Mouse (Mus musculus): Measurements from ENCODE around the gene Stx19. TPM values are rescaled to one million over a fixed set of nuclear protein-coding genes. Genes with fewer than 3 reads are reported as not detected.

Gene Stx19
- polyA plus RNA-seq, 1 experiment from 2014 or later, result 3.5 TPM

DNA sequence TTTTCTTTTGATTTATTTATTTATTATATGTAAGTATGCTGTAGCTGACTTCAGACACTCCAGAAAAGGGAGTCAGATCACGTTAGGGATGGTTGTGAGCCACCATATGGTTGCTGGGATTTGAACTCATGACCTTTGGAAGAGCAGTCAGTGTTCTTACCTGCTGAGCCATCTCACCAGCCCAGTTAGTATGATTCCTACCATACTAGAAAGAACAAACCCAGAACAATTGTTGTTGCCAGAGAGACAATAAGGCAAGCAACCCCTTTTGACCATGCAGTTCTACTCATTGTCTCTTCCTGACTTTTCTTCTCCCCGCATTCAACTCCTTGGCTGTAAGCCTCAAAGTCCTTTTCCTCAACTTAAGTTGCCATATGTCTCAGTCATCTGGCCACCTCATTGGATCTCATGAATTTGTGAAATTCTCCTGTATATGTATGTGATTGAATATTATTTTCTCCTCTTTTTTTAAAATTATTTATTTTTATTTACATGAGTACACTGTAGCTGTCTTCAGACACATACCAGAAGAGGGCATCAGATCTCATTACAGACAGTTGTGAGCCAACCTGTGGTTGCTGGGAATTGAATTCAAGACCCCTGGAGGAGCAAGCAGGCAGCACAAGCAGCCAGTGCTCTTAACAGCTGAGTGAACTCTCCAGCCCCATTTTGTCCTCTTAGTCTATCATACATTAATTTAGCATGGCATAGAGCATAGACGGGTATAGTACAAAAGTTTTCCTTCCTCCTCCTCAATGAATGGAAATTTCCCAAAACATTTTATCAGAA, 38.2 kb downstream of the Stx19 start:
- ATAC-seq (ENCODE audit: borderline replicate concordance, extremely low read depth, low FRiP score, low TSS enrichment), result no peak
- Histone ChIP-seq H3K36me3 (no peaks in the 10 kb centered on the region), H3K9me3 (no peaks in the 10 kb centered on the region), H3K27ac (no peak overlapping the region), H3K27me3 (no peaks in the 10 kb centered on the region), H3K9ac (no peak overlapping the region), H3K4me3 (no peak overlapping the region), H3K4me1 (peaks cover 7% of the 10 kb centered on the region; the same call in 1 of the 2 replicates), H3K4me2 (no peak overlapping the region)
- 82% methylated on average over 3 of the region's 3 CpGs for WGBS

DNA sequence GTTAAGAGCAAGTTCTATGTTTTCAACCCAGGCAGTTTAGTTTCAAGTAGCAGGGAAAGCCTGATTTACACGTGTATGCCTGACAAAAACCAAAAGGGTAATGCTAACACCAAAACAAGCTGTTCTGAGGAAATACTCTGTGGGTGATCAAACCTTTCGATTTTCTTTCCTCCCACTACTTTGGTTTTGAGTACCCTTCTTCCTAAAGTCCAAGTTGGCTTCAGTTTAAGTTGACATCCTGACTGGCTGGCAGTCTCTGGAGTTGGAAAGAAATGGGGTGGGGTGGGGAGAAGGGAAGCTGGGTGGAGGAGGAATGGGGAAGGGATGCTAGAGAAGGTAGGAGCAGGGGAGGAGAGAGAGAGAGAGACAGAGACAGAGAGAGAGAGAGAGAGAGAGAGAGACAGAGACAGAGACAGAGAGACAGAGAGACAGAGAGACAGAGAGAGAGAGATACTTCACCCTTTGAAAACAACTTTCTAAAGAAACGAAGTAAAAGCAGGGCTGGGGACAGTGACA, 39.2 kb downstream of the Stx19 start:
- H3K27me3 ChIP-seq, result no peaks in the 10 kb centered on the region
- H3K9me3 ChIP-seq, result no peaks in the 10 kb centered on the region
- 6% methylated on average over 3 of the region's 3 CpGs for WGBS
- H3K36me3 ChIP-seq, result no peaks in the 10 kb centered on the region
- H3K4me2 ChIP-seq, result peak overlapping the region; percentile 82
- H3K4me3 ChIP-seq, result peak overlapping the region; percentile 69
- peak overlapping the region; percentile 86 for H3K27ac ChIP-seq
- peak; percentile 71; the same call in 1 of the 2 replicates for ATAC-seq (ENCODE audit: borderline replicate concordance, extremely low read depth, low FRiP score, low TSS enrichment)
- H3K9ac ChIP-seq, result peak overlapping the region; percentile 86
- H3K4me1 ChIP-seq, result peaks cover 7% of the 10 kb centered on the region; the same call in 1 of the 2 replicates

DNA sequence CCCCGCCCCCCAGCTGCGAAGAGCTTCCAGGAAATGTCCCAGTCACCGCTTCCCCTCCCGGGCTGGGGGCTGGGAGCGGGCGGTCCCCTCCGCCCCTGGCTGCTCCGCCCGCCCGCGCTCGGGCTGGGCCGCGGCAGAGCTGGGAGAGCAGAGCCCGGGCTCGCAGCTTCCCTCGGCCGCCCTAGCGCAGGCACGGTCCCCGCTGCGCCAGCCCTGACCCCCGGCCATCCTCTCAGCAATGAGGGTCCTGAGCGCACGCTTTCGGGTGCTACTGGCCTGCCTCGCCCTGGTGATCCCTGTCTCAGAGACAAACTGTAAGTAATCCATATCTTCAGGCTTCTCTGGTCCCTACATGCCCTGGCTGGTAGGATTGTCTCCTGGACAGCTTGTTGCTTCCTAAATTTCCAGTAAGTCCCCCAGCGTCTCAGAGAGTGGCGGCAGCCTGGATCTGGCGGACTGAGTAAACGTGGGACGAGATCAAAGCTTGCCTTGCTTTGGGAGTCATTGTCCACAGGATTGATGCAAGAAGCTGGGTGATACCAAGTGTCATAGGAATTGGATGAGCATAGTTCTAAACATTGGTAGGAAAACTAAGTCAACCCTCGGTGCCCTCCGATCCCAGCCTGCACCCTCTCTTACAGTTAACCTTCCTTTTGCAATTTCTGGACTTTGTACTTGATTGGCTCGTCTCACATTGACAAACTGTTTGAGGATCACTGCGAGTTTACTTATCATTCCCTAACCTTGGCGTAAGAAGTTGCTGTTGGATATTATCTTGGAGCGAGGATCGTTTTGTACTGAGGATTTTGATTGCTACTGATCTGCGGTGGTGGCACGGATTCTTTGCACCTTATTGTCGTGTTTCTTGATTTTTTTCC, 40.0 kb downstream of the Stx19 start, which contains the start of gene Pros1:
Gene Pros1, plus strand, starts transcription at position 117 of the 878 bp plus-strand sequence.
- peak; percentile 97 for ATAC-seq (ENCODE audit: borderline replicate concordance, extremely low read depth, low FRiP score, low TSS enrichment)
- Histone ChIP-seq H3K9ac (peak within 1 kb of the TSS; percentile 86), H3K4me1 (peaks cover 7% of the 10 kb centered on the region; the same call in 1 of the 2 replicates), H3K27me3 (no peaks in the 10 kb centered on the region), H3K4me2 (peak within 1 kb of the TSS; percentile 82), H3K9me3 (no peaks in the 10 kb centered on the region), H3K36me3 (no peaks in the 10 kb centered on the region), H3K27ac (peak within 1 kb of the TSS; percentile 86), H3K4me3 (peak within 1 kb of the TSS; percentile 69)
- 2% methylated on average over 42 of the region's 42 CpGs for WGBS

DNA sequence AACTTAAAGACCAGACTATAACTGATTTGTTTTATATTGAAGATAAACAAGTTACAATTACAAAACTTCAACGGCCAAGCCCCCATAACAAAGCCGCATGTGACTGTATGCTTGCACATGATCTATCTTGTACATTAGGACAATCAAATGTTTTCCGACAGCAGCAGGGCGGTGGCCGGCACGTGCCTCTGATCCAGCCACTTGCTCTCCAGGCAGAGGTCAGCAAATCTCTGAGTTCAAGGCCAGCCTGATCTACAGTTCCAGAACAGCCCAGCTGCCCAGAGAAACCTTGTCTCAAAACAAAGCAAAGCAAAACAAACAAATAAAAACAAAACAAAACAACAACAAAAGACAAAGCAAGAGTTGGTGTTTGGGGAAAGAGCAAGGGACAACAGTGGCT, 40.9 kb downstream of the Stx19 start:
- Histone ChIP-seq H3K4me3 (peak overlapping the region; percentile 69; the same call in 1 of the 2 replicates), H3K9me3 (no peaks in the 10 kb centered on the region), H3K27ac (no peak overlapping the region), H3K4me2 (peak overlapping the region; percentile 82), H3K27me3 (no peaks in the 10 kb centered on the region), H3K4me1 (peaks cover 7% of the 10 kb centered on the region; the same call in 1 of the 2 replicates), H3K9ac (no peak overlapping the region), H3K36me3 (no peaks in the 10 kb centered on the region)
- ATAC-seq (ENCODE audit: borderline replicate concordance, extremely low read depth, low FRiP score, low TSS enrichment), result no peak
- WGBS, result 32% methylated on average over 6 of the region's 6 CpGs

DNA sequence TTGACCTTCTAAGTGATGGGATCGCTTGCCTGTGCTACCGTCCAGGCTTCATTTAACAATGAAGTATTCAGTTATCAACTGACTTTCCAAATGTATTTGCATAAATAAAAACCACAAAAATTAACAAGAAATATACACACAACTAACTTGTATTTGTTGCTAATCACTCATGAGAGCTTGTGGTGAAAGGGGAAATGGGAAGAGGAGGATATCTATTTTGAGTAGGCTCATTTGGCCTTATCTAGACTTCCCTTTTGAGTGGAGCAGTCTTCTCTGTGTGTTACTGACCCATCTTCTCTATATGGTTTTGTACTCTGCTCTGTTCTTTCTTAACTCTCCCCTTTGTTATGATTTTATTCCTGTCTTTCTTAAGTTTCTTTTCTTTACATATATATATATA, 41.8 kb downstream of the Stx19 start:
- H3K9me3 ChIP-seq, result no peaks in the 10 kb centered on the region
- peaks cover 7% of the 10 kb centered on the region; the same call in 1 of the 2 replicates for H3K4me1 ChIP-seq
- H3K4me2 ChIP-seq, result no peak overlapping the region
- H3K27ac ChIP-seq, result no peak overlapping the region
- H3K9ac ChIP-seq, result no peak overlapping the region
- 95% methylated on average over 2 of the region's 2 CpGs for WGBS
- no peaks in the 10 kb centered on the region for H3K36me3 ChIP-seq
- H3K27me3 ChIP-seq, result no peaks in the 10 kb centered on the region
- no peak for ATAC-seq (ENCODE audit: borderline replicate concordance, extremely low read depth, low FRiP score, low TSS enrichment)
- no peak overlapping the region for H3K4me3 ChIP-seq

DNA sequence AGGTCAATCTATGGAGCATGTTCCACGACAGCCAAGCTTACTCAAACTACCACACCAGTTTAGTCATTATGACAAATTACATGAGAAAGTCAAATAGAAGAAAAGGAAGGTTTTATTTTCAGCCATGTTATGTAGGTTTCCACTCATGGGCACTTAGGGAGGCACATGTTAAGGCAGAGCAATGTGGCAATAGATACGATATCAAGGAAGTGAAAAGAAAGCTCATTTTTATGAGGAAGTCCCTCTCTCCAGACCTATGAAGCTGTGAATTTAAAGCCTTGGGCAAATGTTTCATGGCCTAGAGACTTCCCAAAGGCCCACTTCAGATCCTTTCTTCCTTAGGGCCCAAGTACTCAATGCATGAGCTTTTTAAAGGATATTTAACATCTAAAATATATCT, 43.0 kb downstream of the Stx19 start:
- no peak for ATAC-seq (ENCODE audit: borderline replicate concordance, extremely low read depth, low FRiP score, low TSS enrichment)
- Histone ChIP-seq H3K9ac (no peak overlapping the region), H3K4me3 (no peak overlapping the region), H3K4me2 (no peak overlapping the region), H3K27me3 (no peaks in the 10 kb centered on the region), H3K27ac (no peak overlapping the region), H3K9me3 (no peaks in the 10 kb centered on the region), H3K4me1 (peaks cover 7% of the 10 kb centered on the region; the same call in 1 of the 2 replicates), H3K36me3 (no peaks in the 10 kb centered on the region)
- 80% methylated on average over 2 of the region's 2 CpGs for WGBS

DNA sequence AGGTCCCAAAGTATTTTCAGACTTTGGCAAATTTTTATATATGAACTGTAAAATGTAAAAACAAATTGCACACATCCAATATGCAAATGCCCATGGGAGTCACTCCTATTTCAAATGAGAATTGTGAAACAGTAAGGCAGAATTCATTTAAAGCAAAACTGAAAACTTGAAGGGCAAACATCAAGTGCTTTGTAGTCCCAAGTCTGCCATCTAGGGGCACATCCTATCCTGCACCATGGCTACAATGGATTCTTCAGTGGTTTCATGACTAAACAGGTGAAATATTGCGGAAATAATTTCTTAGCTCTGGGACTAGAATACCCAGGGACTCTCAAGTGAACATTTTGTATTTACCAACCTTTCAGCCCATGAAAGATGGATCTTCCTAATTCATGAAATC, 43.5 kb downstream of the Stx19 start:
- 89% methylated on average over 1 of the region's 1 CpGs for WGBS
- Histone ChIP-seq H3K9me3 (no peaks in the 10 kb centered on the region), H3K4me3 (no peak overlapping the region), H3K27me3 (no peaks in the 10 kb centered on the region), H3K36me3 (no peaks in the 10 kb centered on the region), H3K4me1 (peaks cover 7% of the 10 kb centered on the region; the same call in 1 of the 2 replicates), H3K9ac (no peak overlapping the region), H3K4me2 (no peak overlapping the region), H3K27ac (no peak overlapping the region)
- ATAC-seq (ENCODE audit: borderline replicate concordance, extremely low read depth, low FRiP score, low TSS enrichment), result no peak

DNA sequence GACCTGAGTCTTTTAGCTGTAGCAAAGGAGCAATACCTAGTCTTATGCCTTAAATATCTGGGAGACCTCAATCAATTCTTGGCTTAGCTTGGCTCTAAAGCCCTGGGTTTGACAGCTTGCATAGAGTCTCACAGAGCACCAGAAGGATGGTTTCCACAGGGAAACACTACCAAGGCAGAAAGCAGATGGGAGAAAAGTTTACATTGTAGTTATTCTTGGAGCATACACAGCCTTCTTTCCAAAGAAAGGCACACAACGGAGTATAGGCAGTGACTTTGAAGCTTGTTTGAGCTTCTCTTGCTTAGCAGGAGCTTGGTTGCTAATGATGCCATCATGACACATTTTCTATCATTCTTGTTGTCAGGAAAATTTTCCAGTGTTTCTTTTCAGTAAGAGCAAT, 45.7 kb downstream of the Stx19 start:
- H3K4me3 ChIP-seq, result no peak overlapping the region
- no peaks in the 10 kb centered on the region for H3K27me3 ChIP-seq
- H3K36me3 ChIP-seq, result no peaks in the 10 kb centered on the region
- H3K27ac ChIP-seq, result no peak overlapping the region
- no peak overlapping the region for H3K4me2 ChIP-seq
- H3K4me1 ChIP-seq, result 0 out of 2 replicates have a peak, but pooled peaks cover 3% of the 10 kb centered on the region
- H3K9ac ChIP-seq, result no peak overlapping the region
- ATAC-seq (ENCODE audit: borderline replicate concordance, extremely low read depth, low FRiP score, low TSS enrichment), result no peak
- WGBS, result 49% methylated on average over 1 of the region's 1 CpGs
- no peaks in the 10 kb centered on the region for H3K9me3 ChIP-seq

DNA sequence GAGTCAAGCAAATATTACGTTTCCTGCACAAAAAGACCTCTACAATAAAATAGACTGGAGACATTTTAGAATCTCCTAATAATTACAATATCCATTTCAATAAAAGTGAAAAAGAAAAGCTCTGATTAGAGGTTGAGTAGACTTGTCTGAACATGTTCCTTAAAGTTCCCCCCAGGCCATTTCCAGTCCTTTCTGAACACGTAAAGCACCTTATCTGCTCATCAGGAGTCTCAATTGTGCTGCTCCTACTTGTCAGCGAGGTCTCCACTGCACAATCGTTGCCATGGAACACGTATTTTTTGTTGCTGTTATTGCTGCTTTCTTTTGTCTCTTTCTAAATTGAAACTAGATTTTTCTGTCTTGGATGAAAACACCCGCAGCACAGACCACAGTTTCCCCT, 47.0 kb downstream of the Stx19 start:
- no peak overlapping the region for H3K4me3 ChIP-seq
- 74% methylated on average over 6 of the region's 6 CpGs for WGBS
- no peaks in the 10 kb centered on the region for H3K36me3 ChIP-seq
- H3K27ac ChIP-seq, result no peak overlapping the region
- no peaks in the 10 kb centered on the region for H3K27me3 ChIP-seq
- no peak for ATAC-seq (ENCODE audit: borderline replicate concordance, extremely low read depth, low FRiP score, low TSS enrichment)
- no peaks in the 10 kb centered on the region for H3K9me3 ChIP-seq
- no peak overlapping the region for H3K4me2 ChIP-seq
- no peaks in the 10 kb centered on the region for H3K4me1 ChIP-seq
- H3K9ac ChIP-seq, result no peak overlapping the region

DNA sequence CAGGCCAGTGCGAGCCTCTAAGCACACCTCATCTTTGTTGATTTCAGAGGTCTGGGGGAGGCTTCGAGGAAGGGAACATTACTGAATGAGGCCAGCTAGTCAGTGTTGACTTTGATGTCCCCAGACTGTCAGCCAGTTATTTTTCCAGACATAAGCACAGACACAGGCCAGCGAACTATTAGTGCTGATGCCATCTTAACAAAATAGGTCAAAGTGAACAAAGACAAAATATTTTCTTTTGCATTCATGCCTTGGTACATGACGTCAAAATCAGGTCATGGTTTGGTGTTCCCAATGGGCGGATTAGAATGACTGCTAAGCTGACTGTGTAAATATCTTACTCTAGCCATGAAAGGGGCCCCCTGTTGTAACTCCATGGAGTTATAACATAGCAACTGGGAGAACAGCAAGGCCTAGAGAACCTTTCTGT, 58.2 kb downstream of the Stx19 start:
- Histone ChIP-seq H3K4me2 (no peak overlapping the region), H3K27ac (no peak overlapping the region), H3K4me1 (no peaks in the 10 kb centered on the region), H3K27me3 (no peaks in the 10 kb centered on the region), H3K9me3 (no peaks in the 10 kb centered on the region), H3K9ac (no peak overlapping the region), H3K36me3 (no peaks in the 10 kb centered on the region), H3K4me3 (no peak overlapping the region)
- 55% methylated on average over 5 of the region's 5 CpGs for WGBS
- ATAC-seq (ENCODE audit: borderline replicate concordance, extremely low read depth, low FRiP score, low TSS enrichment), result no peak

DNA sequence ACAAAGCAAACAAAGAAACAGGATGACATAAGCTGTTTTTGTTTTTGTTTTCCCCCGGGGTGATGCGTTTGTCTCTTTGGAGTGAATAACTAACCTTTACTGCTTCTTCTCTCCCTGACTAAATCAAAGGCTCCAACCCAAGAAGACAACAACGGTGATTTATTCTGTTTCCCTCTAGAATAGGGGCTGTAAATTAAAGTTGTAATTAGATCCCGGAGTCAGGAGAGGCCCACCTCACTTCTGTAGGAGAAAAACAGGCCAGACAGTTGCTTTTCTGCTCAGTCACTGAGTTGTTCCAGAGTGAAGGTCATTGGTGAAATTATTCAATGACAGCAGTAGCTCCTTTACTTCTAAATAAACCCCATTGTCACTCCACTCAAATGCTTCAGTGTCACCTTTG, 58.7 kb downstream of the Stx19 start:
- Histone ChIP-seq H3K36me3 (no peaks in the 10 kb centered on the region), H3K4me2 (no peak overlapping the region), H3K9ac (no peak overlapping the region), H3K4me1 (no peaks in the 10 kb centered on the region), H3K4me3 (no peak overlapping the region), H3K9me3 (no peaks in the 10 kb centered on the region), H3K27me3 (no peaks in the 10 kb centered on the region), H3K27ac (no peak overlapping the region)
- WGBS, result 66% methylated on average over 4 of the region's 4 CpGs
- ATAC-seq (ENCODE audit: borderline replicate concordance, extremely low read depth, low FRiP score, low TSS enrichment), result no peak
